Comparison of ENCODE assay signal across 8 mouse cellular contexts in the genomic region with DNA sequence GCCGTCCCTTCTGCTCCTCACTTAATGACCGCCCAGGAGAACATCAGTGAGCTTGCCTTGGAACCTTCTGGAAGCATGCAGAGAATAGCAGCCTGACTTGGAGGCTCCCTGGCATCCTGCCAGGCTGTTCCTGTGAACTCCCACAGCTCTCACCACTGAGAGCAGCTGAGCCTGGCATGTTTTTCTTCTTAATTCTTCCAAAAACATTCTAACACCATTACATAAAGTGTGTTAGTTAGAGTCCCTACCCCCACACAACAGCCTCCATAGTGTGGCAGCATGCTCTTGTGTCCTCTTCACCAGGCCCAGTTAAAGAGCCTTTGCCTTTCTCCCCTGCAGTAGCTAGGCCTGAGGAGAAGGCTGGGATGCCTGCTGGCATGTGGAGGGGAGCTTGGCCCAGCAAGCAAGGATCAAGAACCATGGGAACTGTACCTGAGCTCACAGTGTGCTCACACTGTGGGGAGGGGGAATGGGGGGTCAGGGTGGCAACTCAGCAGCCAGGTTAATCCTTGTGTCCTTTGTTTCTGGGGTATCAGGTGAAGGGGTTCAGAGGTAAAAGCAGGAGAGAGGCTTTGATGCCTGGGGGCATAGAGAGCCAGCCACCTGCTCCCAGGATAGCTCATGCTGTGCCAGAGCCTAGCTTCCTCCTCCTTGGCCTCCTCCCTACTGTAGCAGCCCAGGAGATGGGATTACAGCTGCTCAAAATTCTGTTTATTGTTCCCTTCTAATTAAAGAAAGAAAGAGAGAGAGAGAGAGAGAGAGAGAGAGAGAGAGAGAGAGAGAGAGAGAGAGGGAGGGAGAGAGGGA. TPM values are rescaled to one million over a fixed set of nuclear protein-coding genes. Genes with fewer than 3 reads are reported as not detected.
DNase-seq lines count a peak whose midpoint lies in the region; ATAC-seq and TF ChIP-seq lines count a peak whose summit lies in the region.
"Had no signal": no experiment of that assay in that cellular context is flagged by ENCODE, and none has a peak within 500 bp of the region (broad histone marks: within the 10 kb centered on the region; RNA-seq: fewer than 3 reads in every experiment).

No protein-coding gene starts in this region.

- H3K4me1 ChIP-seq in spleen, adult 2 months (ENCODE audit: control insufficient read depth, insufficient read depth, insufficient read length): no peaks in the 10 kb centered on the region

- no peak for ATAC-seq in erythroid progenitor cell, adult 5-6 weeks (replicated peaks; ENCODE audit: low FRiP score, poor library complexity, severe bottlenecking)

- H3K27ac ChIP-seq in spleen, adult 2 months (ENCODE audit: insufficient read depth, low read length): 0 out of 2 replicates have a peak overlapping the region, but pooled peaks have one; percentile 9
- H3K27ac ChIP-seq: macrophage had no signal

- no peaks in the 10 kb centered on the region for H3K27me3 ChIP-seq in spleen, adult 2 months (ENCODE audit: control insufficient read depth, insufficient read depth, low read length)

- TF ChIP-seq POLR2A in spleen, adult 2 months (IDR thresholded peaks at IDR 0.05; ENCODE audit: low read depth, low read length): no peak

- no peak for TF ChIP-seq CTCF in spleen, adult 2 months (IDR thresholded peaks at IDR 0.05; ENCODE audit: extremely low read depth, insufficient read depth, insufficient read length, insufficient replicate concordance)

- no peak overlapping the region for H3K4me3 ChIP-seq in spleen, adult 2 months (ENCODE audit: extremely low read depth, insufficient read depth, insufficient read length)

- 81% methylated on average over 2 of the region's 2 CpGs for WGBS in spleen, adult 2 months

- no peak for DNase-seq in spleen, adult 2 months (ENCODE audit: low read depth in 1 of 2, low spot score in 2 of 2)
- no peak for DNase-seq in spleen, postnatal 4 days (ENCODE audit: low spot score in 2 of 2)
- DNase-seq in cerebellum, postnatal 25 days: peak; percentile 83 to 87
- peak; percentile 78 for DNase-seq in heart, postnatal 4 days
- DNase-seq in layer of hippocampus, postnatal 25 days (ENCODE audit: extremely low spot score in 1 of 2, low spot score in 1 of 2): peak; percentile 66 to 76
- DNase-seq in ovary, adult 18-20 months (ENCODE audit: low spot score): peak; percentile 44

- no peaks in the 10 kb centered on the region for H3K36me3 ChIP-seq in spleen, adult 2 months (ENCODE audit: control insufficient read depth, insufficient read depth, low read length)

RNA-seq across cellular contexts. Expression of gene Aifm3, which starts 7.3 kb away (rescaled TPM):
- polyA plus RNA-seq in spleen, adult 2 months (2012; rRNA removed): 0.23 TPM in 2 replicates
- under 1 TPM; 0.21 to 0.70 TPM for total RNA-seq in heart, postnatal 4 days (2021)
- total RNA-seq in layer of hippocampus, postnatal 25 days (2021): 10 to 100 TPM; 76.1 to 84.5 TPM
- total RNA-seq in erythroid progenitor cell, adult 5-6 weeks (2015; ENCODE audit: low replicate concordance): not detected in 2 replicates
- not detected in 2 replicates for total RNA-seq in erythroid progenitor cell, adult 5-6 weeks (2017; ENCODE audit: low replicate concordance)
- polyA plus RNA-seq: macrophage had no signal

RNA-seq across cellular contexts. Expression of gene Lztr1, which starts 11.8 kb away (rescaled TPM):
- polyA plus RNA-seq in spleen, adult 2 months (2012; rRNA removed): 110 and 149 TPM in 2 replicates
- 10 to 100 TPM; 35.6 to 47.5 TPM for total RNA-seq in heart, postnatal 4 days (2021)
- 100 to 1,000 TPM; 189 to 193 TPM for total RNA-seq in layer of hippocampus, postnatal 25 days (2021)
- 15.5 and 43.6 TPM in 2 replicates for total RNA-seq in erythroid progenitor cell, adult 5-6 weeks (2015; ENCODE audit: low replicate concordance)
- total RNA-seq in erythroid progenitor cell, adult 5-6 weeks (2017; ENCODE audit: low replicate concordance): 33.1 and 54.4 TPM in 2 replicates

RNA-seq across cellular contexts. Expression of gene Thap7, which starts 34.2 kb away (rescaled TPM):
- 56.2 and 81.6 TPM in 2 replicates for polyA plus RNA-seq in spleen, adult 2 months (2012; rRNA removed)
- total RNA-seq in heart, postnatal 4 days (2021): 10 to 100 TPM; 17.5 to 20.9 TPM
- total RNA-seq in layer of hippocampus, postnatal 25 days (2021): 10 to 100 TPM; 39.8 to 47.8 TPM
- 9.6 and 24.1 TPM in 2 replicates for total RNA-seq in erythroid progenitor cell, adult 5-6 weeks (2015; ENCODE audit: low replicate concordance)
- total RNA-seq in erythroid progenitor cell, adult 5-6 weeks (2017; ENCODE audit: low replicate concordance): 10.8 and 16.3 TPM in 2 replicates

RNA-seq across cellular contexts. Expression of gene Crkl, which starts 44.9 kb away (rescaled TPM):
- polyA plus RNA-seq in spleen, adult 2 months (2012; rRNA removed): 50.5 and 67.7 TPM in 2 replicates
- total RNA-seq in heart, postnatal 4 days (2021): 10 to 100 TPM; 31.6 to 34.4 TPM
- 10 to 100 TPM; 34.3 to 38.5 TPM for total RNA-seq in layer of hippocampus, postnatal 25 days (2021)
- 21.3 and 25.2 TPM in 2 replicates for total RNA-seq in erythroid progenitor cell, adult 5-6 weeks (2015; ENCODE audit: low replicate concordance)
- total RNA-seq in erythroid progenitor cell, adult 5-6 weeks (2017; ENCODE audit: low replicate concordance): 20.0 and 24.4 TPM in 2 replicates

Comparison
In these comparisons a context has a peak if more than half of its experiments do, and no peak if none do; other contexts are left out.
1. DNase-seq: peak in cerebellum, postnatal 25 days (2 of 2), heart, postnatal 4 days (single experiment), layer of hippocampus, postnatal 25 days (2 of 2) and ovary, adult 18-20 months (single experiment); none in spleen, adult 2 months (0 of 2) and spleen, postnatal 4 days (0 of 2).
2. RNA of gene Aifm3, which starts 7.3 kb away (total RNA-seq): 76.1 to 84.5 TPM in layer of hippocampus, postnatal 25 days; 0.21 to 0.70 TPM in heart, postnatal 4 days and not detected in erythroid progenitor cell, adult 5-6 weeks; every median in the first group is over 10 times any median in the second.